Mouse (Mus musculus) left cerebral cortex, postnatal 14 days (tissue): ENCODE results near the gene Atg7. TPM values are rescaled to one million over a fixed set of nuclear protein-coding genes. Genes with fewer than 3 reads are reported as not detected.

Experiments
- DNase-seq, 2 experiments: peaks; one replicate each; pipeline ENCODE4 v3.0.0; 2021 to 2022; ENCODE audit warnings: low spot score in 2 of 2, mixed read lengths in 1 of 2
- intact Hi-C: fragments of 180-260 bp; cut with DNase I; formaldehyde crosslinking; loops from one replicate; pipeline ENCODE4 v1.15.1; 2025
- total RNA-seq, 2 experiments: library from RNA; stranded (reverse); gene quantifications; 2 replicates each; pipeline ENCODE4 v1.2.3; 2021

Gene Atg7
- total RNA-seq, 2 experiments from 2014 or later: 25.5 to 26.2 TPM

DNA sequence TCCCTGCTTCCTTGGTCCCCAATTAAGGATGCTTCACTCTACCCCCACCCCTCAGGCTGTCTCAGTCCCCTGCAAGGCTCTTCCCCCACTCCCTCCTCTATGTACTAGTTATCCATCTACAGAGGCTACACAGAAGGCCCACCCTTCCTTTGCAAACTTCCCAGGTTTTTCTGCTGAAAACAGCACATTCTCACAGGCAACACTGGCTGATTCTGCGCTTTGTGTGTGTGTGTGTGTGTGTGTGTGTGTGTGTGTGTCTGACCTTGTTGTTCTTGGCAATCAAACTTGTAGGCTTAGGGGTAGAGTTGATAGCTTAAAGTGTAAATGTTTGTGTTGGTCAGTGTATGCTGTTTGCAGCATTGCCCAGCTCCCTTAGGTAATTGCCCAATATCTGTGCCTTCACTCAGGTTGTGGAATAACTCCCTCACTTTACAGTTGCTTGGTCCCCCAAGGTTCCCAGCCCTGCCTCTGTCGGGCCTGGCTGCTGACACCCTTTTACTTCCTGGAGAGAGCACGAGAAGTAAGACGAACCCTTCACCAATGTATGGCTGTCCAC lies 191.0 kb downstream of the Atg7 start:
- intact Hi-C loops: no loop called here

DNA sequence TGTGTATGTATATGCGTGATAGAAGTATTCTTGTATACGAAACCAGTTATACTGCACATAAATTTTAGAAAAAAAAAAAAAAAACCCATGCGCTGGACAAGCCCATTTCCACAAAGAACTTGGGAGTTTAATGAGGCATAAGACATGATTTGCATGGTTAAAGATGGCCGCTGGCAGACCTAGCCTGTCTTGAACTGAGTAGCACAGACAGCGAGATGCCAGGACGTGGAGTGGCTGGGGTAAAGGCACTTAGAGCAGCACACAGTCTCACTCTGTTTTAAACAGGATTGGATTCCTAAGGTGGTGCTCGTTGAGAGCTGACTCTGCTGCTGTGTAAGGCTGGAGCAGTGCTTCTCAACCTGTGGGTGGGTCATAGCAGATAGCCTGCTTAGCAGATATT lies 192.4 kb downstream of the Atg7 start:
- DNase-seq: no peak
- intact Hi-C loops: no loop called here

More for the DNA sequence above, 191.0 kb downstream of the Atg7 start:
- no peak for DNase-seq

- intact Hi-C loops: no loop called here
- no peak for DNase-seq
These were observed 192.9 kb downstream of the Atg7 start for GRCm38 (mm10) chr6:114835752-114836151.

DNA sequence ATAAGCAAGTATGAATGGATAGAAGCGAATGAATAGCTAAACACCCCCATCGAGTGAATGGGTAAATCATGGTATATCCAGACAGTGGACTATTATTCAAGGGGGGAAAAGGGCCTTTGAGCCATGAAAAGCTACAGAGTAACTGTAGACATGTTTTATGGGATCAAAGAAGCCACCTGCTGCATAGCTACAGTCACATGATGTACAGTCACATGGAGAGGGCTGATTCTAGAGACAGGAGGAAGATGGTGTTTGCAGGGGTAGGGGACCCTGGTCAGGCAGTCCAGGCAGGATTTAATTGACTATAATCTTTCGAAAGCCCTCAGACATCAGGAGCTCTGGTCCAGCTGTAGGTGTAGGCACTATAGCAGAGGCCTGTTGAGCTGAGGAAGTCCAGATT lies 193.5 kb downstream of the Atg7 start:
- no peak for DNase-seq
- intact Hi-C loops: no loop called here

DNA sequence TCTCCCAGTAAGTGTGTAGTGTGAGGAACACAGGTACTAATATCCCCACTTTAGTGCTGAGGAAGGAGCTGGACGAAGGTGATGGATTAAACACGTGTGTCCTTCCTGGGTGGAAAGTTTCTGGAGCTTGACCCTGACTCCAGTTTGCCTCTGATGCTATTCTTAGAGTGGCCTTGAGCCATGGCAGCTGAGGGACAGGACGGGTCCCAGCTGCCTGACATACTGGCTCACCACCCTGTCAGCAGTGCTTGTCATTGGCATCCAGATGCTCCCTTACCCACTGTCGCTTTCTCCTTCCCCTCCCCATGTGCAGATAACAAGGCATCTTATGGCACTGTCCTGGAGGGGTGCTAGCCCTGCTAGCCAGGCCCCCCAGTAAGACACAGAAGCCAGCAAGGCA lies 196.0 kb downstream of the Atg7 start:
- no peak for DNase-seq
- intact Hi-C loops: no loop called here

DNA sequence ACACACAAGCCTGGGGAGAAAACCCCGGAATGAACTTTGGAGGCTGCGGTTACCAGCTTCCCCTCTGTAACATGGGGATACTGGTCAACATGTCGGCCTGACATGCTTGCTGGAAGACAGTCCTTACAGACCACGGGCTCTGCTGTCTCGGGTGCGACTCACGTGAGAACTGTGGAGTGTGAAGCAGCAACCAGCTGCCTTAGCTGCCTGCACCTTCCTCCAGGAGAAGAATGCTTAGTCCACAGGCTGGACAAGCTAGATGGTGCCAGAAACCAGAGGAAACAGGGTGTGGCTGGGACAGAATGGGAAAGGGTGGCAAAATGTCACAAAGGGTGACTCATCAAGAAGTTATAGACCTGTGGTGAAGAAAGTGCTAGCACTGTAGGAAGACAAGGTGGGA lies 197.1 kb downstream of the Atg7 start:
- no peak for DNase-seq

GRCm38 (mm10) chr6:114842131-114842530 lies 199.2 kb downstream of the Atg7 start:
- intact Hi-C loops: no loop called here
- DNase-seq: no peak

More for the DNA sequence above, 197.1 kb downstream of the Atg7 start:
- intact Hi-C loops: no loop called here

- DNase-seq: no peak
- intact Hi-C loops: no loop called here
These were observed 200.0 kb downstream of the Atg7 start for GRCm38 (mm10) chr6:114842863-114843262.

DNA sequence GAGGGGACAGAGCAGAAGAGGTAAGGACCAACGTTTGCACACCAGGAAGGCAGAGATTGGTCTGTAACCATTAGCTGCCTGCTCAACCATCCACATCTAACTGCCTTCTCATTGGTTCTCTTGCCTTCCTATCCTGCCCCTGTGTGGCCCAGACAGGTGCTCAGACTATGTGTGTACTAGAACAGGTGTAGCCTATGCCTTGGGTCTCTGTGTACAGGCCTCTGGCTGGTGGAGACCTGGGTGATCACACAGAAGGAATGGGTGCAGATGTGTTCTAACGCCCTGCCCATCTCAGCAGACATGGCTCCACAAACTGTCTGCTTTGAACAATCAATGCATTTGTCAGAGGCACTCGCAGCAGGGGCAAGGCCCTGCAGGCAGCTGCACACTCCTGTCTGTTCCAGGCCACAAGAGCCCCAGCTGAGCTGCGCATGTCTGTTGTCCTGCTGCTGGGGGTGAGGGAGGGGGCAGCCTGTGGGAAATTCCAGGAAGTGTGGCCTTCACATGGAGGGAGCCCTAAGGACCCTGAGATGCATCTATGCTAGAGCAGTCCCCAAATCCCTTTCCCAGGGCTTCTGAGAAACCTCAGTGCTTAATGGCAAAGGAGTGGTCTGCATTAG lies 203.4 kb downstream of the Atg7 start:
- DNase-seq: no peak
- intact Hi-C loops: no loop called here

DNA sequence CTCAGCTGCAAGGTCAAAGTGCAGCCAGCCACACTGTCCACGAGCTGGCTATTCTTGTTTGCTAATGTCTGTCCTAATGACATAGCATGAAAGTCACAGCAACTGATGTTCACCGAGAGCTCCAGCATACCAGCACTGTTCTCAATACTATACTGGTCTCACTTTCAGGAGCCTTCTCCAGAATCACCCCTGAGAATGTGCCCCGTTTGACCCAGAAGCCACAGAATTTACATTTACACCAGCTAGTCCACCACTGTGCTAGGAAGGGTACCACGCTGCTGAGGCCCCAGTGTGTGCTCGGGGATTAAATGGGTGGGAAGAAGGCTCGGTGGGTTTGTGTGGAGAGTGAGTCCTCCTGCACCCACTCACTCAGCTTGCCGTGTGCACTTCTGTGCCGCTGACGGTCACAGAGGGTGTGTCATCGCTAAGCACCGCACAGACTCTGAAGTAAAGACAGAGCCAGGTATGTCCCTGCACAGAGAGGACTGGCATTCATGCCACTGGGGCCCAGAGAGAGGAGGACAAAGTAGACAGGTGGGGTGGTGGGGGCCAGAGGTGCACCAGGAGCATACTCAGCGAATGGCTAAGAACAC lies 204.8 kb downstream of the Atg7 start:
- intact Hi-C loops: no loop called here
- DNase-seq: no peak

GRCm38 (mm10) chr6:114848761-114849160 lies 205.9 kb downstream of the Atg7 start:
- DNase-seq: no peak
- intact Hi-C loops: no loop called here

- no peak for DNase-seq
- intact Hi-C loops: no loop called here
These were observed 206.9 kb downstream of the Atg7 start for GRCm38 (mm10) chr6:114849787-114850186.

DNA sequence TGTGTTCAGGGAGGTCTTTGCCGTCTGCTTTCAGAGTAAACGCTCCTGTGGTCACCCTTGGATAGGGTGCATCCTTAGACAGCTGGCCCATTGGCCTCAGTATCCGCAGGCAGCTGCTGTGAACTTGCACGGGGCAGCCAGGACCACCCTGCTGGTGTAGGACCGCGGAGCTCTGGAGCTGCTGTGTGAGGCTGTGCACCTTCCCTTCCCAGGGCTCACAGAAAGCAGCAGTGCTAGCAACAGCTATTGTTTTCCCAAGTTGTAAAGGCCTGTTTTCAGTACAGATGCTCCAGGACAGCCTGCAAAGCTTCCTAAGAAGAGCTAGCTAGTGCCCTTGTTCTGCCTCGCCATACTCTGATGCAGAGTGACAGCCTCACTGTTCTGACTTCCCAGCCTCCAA lies 208.8 kb downstream of the Atg7 start:
- intact Hi-C loops: no loop called here
- no peak for DNase-seq

DNA sequence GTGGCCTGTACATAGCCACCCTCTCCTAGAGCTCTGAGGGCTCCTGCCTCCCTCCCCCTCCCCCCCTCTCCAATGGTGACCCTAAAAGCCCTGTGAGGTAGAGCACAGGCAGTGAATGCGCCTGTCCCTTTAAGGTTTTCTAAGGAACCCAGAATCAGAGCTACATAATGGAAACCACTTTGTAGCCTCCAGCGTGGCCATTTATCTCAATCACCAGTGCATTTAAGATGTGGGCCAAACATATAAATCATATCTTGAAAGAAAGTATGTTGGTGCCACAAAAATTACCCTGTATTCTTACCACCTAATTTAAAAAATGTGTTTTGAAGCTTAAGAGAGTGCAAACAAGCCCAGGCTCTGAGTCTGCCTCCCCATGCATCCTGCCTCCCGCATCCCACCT lies 209.8 kb downstream of the Atg7 start:
- intact Hi-C loops: no loop called here
- DNase-seq: no peak

DNA sequence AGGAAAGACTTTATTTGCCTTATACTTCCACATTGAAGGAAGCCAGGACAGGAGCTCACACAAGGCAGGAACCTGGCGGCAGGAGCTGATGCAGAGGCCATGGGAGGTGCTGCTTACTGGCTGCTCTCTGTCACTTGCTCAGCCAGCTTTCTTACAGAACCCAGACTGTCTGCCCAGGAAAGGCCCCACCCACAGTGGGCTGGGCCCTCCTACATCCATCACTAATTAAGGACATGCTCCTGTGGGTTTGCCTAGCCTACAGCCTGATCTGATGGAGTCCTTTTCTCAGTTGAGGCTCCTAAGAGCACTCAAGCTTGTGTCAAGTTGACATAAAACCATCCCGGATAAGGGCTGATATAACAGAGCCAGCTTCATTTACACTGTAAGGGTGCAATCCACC lies 211.5 kb downstream of the Atg7 start:
- intact Hi-C loops: no loop called here
- no peak for DNase-seq

GRCm38 (mm10) chr6:114855644-114856043 lies 212.7 kb downstream of the Atg7 start:
- DNase-seq: no peak
- intact Hi-C loops: no loop called here

DNA sequence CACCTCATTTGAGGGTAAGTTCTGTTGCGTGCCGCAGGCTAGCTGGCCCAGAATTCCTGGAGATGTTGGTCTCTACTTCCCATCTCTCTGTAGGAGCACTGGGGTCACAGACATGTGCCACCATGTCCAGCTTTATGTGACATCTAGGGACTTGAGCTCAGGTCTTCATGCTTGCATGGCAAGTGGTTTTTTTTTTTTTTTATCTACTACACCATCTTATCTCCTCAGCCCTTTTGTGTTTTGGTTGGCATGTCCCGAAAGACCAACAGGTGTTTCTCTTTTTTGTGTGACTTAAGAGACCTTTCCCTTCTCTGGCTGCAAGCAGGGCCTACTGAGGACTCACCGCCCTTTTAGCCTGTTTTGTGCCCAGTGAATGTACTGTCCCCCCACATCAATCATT lies 213.6 kb downstream of the Atg7 start:
- DNase-seq: no peak
- intact Hi-C loops: no loop called here

- no peak for DNase-seq
- intact Hi-C loops: no loop called here
These were observed 215.3 kb downstream of the Atg7 start for GRCm38 (mm10) chr6:114857996-114858721.

- intact Hi-C loops: no loop called here
- DNase-seq: peak in 1 of 2 experiments; percentile 51
These were observed 215.8 kb downstream of the Atg7 start for GRCm38 (mm10) chr6:114858722-114859053.

GRCm38 (mm10) chr6:114860677-114861568 lies 218.0 kb downstream of the Atg7 start:
- peak; percentile 46 to 48 for DNase-seq

More at GRCm38 (mm10) chr6:114860677-114861568, 218.0 kb downstream of the Atg7 start:
- intact Hi-C loops: no loop called here
